Mouse (Mus musculus): ENCODE data around the gene Lingo4. TPM values are rescaled to one million over a fixed set of nuclear protein-coding genes. Genes with fewer than 3 reads are reported as not detected.

Lingo4 gene
- total RNA-seq, 2 experiments from 2014 or later, result 0.72 to 1.1 TPM

- no peak for TF ChIP-seq CTCF (IDR thresholded peaks at IDR 0.05)
- intact Hi-C loops (cut with DNase I), result no loop called here
- no peak overlapping the region for H3K27ac ChIP-seq
- no peak overlapping the region for H3K4me3 ChIP-seq
- DNase-seq (ENCODE audit: extremely low spot score in 1 of 2, low spot score in 2 of 2), result no peak
These were observed 8.9 kb upstream of the Lingo4 start for GRCm38 (mm10) chr3:94389420-94389819.

- Histone ChIP-seq H3K27ac (no peak overlapping the region), H3K4me3 (no peak overlapping the region)
- TF ChIP-seq CTCF (IDR thresholded peaks at IDR 0.05), result no peak
- intact Hi-C loops (cut with DNase I), result no loop called here
- DNase-seq (ENCODE audit: extremely low spot score in 1 of 2, low spot score in 2 of 2), result no peak
These were observed 7.3 kb upstream of the Lingo4 start for GRCm38 (mm10) chr3:94391001-94391400.

- intact Hi-C loops (cut with DNase I), result no loop called here
- Histone ChIP-seq H3K27ac (no peak overlapping the region), H3K4me3 (no peak overlapping the region)
- DNase-seq (ENCODE audit: extremely low spot score in 1 of 2, low spot score in 2 of 2), result no peak
- no peak for TF ChIP-seq CTCF (IDR thresholded peaks at IDR 0.05)
These were observed 6.2 kb upstream of the Lingo4 start for GRCm38 (mm10) chr3:94392128-94392527.

GRCm38 (mm10) chr3:94393049-94393448, 5.3 kb upstream of the Lingo4 start:
- DNase-seq (ENCODE audit: extremely low spot score in 1 of 2, low spot score in 2 of 2), result no peak
- H3K4me3 ChIP-seq, result no peak overlapping the region
- no peak overlapping the region for H3K27ac ChIP-seq
- intact Hi-C loops (cut with DNase I), result no loop called here
- no peak for TF ChIP-seq CTCF (IDR thresholded peaks at IDR 0.05)

- TF ChIP-seq CTCF (IDR thresholded peaks at IDR 0.05), result no peak
- Histone ChIP-seq H3K4me3 (no peak overlapping the region), H3K27ac (no peak overlapping the region)
- intact Hi-C loops (cut with DNase I), result no loop called here
- DNase-seq (ENCODE audit: extremely low spot score in 1 of 2, low spot score in 2 of 2), result no peak
These were observed 2.0 kb upstream of the Lingo4 start for GRCm38 (mm10) chr3:94396336-94396735.

- no peak overlapping the region for H3K27ac ChIP-seq
- TF ChIP-seq CTCF (IDR thresholded peaks at IDR 0.05), result no peak
- intact Hi-C loops (cut with DNase I), result no loop called here
- DNase-seq (ENCODE audit: extremely low spot score in 1 of 2, low spot score in 2 of 2), result no peak
- H3K4me3 ChIP-seq, result no peak overlapping the region
These were observed 1.5 kb upstream of the Lingo4 start for GRCm38 (mm10) chr3:94396851-94397250.

- Histone ChIP-seq H3K4me3 (peak overlapping the region; percentile 39), H3K27ac (no peak overlapping the region)
- no peak for DNase-seq (ENCODE audit: extremely low spot score in 1 of 2, low spot score in 2 of 2)
- intact Hi-C loops (cut with DNase I), result no loop called here
- TF ChIP-seq CTCF (IDR thresholded peaks at IDR 0.05), result peak; percentile 33; the same call in 1 of the 2 replicates
These were observed 695 bp downstream of the Lingo4 start for GRCm38 (mm10) chr3:94398943-94399481.

- H3K4me3 ChIP-seq, result no peak overlapping the region
- DNase-seq (ENCODE audit: extremely low spot score in 1 of 2, low spot score in 2 of 2), result no peak
- no peak for TF ChIP-seq CTCF (IDR thresholded peaks at IDR 0.05)
- H3K27ac ChIP-seq, result no peak overlapping the region
- intact Hi-C loops (cut with DNase I), result no loop called here
These were observed 1.5 kb downstream of the Lingo4 start for GRCm38 (mm10) chr3:94399663-94400310.

GRCm38 (mm10) chr3:94402451-94402850, 4.1 kb downstream of the Lingo4 start:
- intact Hi-C loops (cut with DNase I), result no loop called here
- no peak for TF ChIP-seq CTCF (IDR thresholded peaks at IDR 0.05)
- no peak overlapping the region for H3K27ac ChIP-seq
- H3K4me3 ChIP-seq, result no peak overlapping the region
- no peak for DNase-seq (ENCODE audit: extremely low spot score in 1 of 2, low spot score in 2 of 2)

GRCm38 (mm10) chr3:94404366-94405054, 6.2 kb downstream of the Lingo4 start:
- intact Hi-C loops (cut with DNase I), result no loop called here
- Histone ChIP-seq H3K4me3 (no peak overlapping the region), H3K27ac (no peak overlapping the region)
- DNase-seq (ENCODE audit: extremely low spot score in 1 of 2, low spot score in 2 of 2), result peak; percentile 54 to 57
- no peak for TF ChIP-seq CTCF (IDR thresholded peaks at IDR 0.05)

GRCm38 (mm10) chr3:94405561-94405960, 7.2 kb downstream of the Lingo4 start:
- H3K4me3 ChIP-seq, result no peak overlapping the region
- intact Hi-C loops (cut with DNase I), result no loop called here
- no peak for DNase-seq (ENCODE audit: extremely low spot score in 1 of 2, low spot score in 2 of 2)
- H3K27ac ChIP-seq, result no peak overlapping the region
- no peak for TF ChIP-seq CTCF (IDR thresholded peaks at IDR 0.05)

GRCm38 (mm10) chr3:94412530-94412929, 14.2 kb downstream of the Lingo4 start:
- no peak for TF ChIP-seq CTCF (IDR thresholded peaks at IDR 0.05)
- intact Hi-C loops (cut with DNase I), result loop anchor here (2.0 kb wide), 1 partner anchor 46 kb away; no protein-coding TSS in a partner anchor
- DNase-seq (ENCODE audit: extremely low spot score in 1 of 2, low spot score in 2 of 2), result peak in 1 of 2 experiments; percentile 36

More at GRCm38 (mm10) chr3:94412530-94412929, 14.2 kb downstream of the Lingo4 start:
- Histone ChIP-seq H3K4me3 (peak overlapping the region; percentile 88), H3K27ac (peak overlapping the region; percentile 87)

Data from left cerebral cortex, adult 2 months (tissue).